Mouse (Mus musculus): ENCODE measurements at regions not wholly inside any gene's neighbourhood (a gene's known extent, or its start where the extent isn't known, plus 50 kb on each side); places are given as distances from the start of the nearest gene placed in this dataset.

DNA sequence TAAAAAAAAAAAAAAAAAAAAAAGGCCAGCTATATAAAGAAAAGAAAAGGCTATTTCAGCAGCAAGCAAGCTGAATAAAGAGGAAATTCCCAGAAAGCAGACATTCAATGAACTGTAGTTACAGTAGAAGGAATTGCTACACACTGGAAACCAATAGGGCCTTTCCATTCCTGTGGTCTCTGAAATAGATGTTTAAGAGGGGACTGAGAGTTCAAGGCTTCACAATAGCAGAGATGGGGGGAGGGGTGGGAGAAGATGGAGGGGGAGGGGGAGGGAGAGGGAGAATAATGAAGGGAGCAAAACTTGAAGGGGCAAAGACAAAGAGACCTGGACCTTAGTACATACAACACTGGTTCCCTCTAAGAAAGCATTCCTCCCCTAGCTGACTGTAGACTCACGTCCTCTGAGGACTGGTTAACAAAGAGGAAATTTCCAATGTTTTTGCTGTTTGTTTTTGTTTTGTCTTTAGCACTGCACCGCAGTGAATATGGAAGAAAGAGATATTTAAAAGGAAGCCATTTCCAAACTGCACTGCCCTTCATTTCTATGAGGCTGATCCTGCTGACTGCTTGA is 119.8 kb upstream of the Irak1bp1 start:
- TF ChIP-seq CTCF (IDR thresholded peaks at IDR 0.05; ENCODE audit: extremely low read depth, insufficient read length, insufficient replicate concordance, low read depth, low read length), result no peak
- TF ChIP-seq POLR2A (IDR thresholded peaks at IDR 0.05; ENCODE audit: low read depth, low read length), result no peak
